Mouse (Mus musculus): ENCODE measurements at regions not wholly inside any gene's neighbourhood (a gene's known extent, or its start where the extent isn't known, plus 50 kb on each side); places are given as distances from the start of the nearest gene placed in this dataset.

DNA sequence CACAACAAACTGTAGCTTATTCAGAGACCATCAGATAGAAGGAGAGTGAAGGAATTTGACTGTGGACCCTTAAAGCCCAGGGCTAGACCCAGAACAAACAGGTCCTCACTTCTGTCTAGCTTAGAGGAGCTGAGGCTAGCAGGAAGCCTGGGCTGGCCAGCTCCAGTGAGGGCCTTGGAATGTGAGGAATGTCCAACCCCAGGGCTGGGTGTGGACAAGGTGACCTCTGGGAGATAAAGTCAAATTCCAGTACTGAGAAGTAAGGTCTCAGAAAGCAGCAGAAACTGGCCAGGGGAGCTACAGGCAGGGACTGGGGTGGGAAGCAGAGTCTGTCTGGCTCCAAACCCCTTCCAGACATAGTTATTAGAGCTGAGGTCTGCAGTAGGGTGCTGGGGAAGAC lies 51.0 kb upstream of the Ssbp3 start:
- peaks cover 9% of the 10 kb centered on the region for H3K4me1 ChIP-seq (ENCODE audit: control insufficient read depth, insufficient read depth, low read length)
- peak; percentile 77 for DNase-seq
- no peaks in the 10 kb centered on the region for H3K36me3 ChIP-seq (ENCODE audit: control insufficient read depth, insufficient read depth, low read length)
- no peak overlapping the region for H3K4me3 ChIP-seq (ENCODE audit: insufficient read depth, low read depth, low read length)
- H3K27me3 ChIP-seq (replicated peaks; ENCODE audit: control insufficient read depth, insufficient read depth, low read length) = no peaks in the 10 kb centered on the region
- no peak for TF ChIP-seq POLR2A (IDR thresholded peaks at IDR 0.05; ENCODE audit: low read depth, low read length)
- TF ChIP-seq CTCF (conservative IDR thresholded peaks at IDR 0.05; ENCODE audit: insufficient read depth, insufficient read length, low read depth, low read length) = no peak
- peak overlapping the region; percentile 45; the same call in 1 of the 2 replicates for H3K27ac ChIP-seq (ENCODE audit: insufficient read depth, low read depth, low read length)

DNA sequence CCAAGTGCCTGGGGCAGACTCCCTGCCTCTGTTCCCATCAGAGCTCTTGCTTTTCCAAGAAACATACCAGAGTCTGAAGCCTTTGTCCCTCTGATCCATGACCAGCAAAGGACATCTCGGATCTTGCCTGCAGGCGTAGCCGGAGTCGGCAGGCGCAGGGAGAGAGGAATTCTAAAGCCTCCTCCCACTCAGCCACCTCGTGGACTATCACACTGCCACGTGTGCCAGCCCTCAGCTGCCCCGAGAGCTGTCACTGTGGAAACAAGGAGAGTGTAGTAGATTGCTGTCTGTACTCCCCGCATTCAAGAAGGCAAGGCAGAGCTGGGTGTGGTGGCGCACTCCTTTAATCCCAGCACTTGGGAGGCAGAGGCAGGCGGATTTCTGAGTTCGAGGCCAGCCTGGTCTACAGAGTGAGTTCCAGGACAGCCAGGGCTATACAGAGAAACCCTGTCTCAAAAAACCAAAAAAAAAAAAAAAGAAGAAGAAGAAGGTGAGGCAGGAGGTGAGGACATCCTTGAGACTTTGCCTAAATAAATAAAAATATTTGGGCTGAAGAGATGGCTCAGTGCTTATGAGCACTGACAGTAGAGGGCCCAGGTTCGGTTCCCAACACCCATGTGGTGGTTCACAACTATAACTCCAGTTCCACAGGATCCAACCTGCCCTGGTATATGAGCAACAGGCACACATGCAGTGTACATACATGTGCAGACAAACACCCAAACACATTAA lies 52.0 kb upstream of the Ssbp3 start:
- TF ChIP-seq CTCF (conservative IDR thresholded peaks at IDR 0.05; ENCODE audit: insufficient read depth, insufficient read length, low read depth, low read length) = no peak
- TF ChIP-seq POLR2A (IDR thresholded peaks at IDR 0.05; ENCODE audit: low read depth, low read length) = no peak
- 68% methylated on average over 13 of the region's 13 CpGs for WGBS
- DNase-seq = no peak
- Histone ChIP-seq H3K27me3 (replicated peaks; ENCODE audit: control insufficient read depth, insufficient read depth, low read length) (no peaks in the 10 kb centered on the region), H3K36me3 (ENCODE audit: control insufficient read depth, insufficient read depth, low read length) (no peaks in the 10 kb centered on the region), H3K27ac (ENCODE audit: insufficient read depth, low read depth, low read length) (no peak overlapping the region), H3K4me1 (ENCODE audit: control insufficient read depth, insufficient read depth, low read length) (peaks cover 9% of the 10 kb centered on the region), H3K4me3 (ENCODE audit: insufficient read depth, low read depth, low read length) (no peak overlapping the region)

- TF ChIP-seq CTCF (conservative IDR thresholded peaks at IDR 0.05; ENCODE audit: insufficient read depth, insufficient read length, low read depth, low read length) = no peak
- no peak for TF ChIP-seq POLR2A (IDR thresholded peaks at IDR 0.05; ENCODE audit: low read depth, low read length)
- peaks cover 6% of the 10 kb centered on the region; the same call in 1 of the 2 replicates for H3K4me1 ChIP-seq (ENCODE audit: control insufficient read depth, insufficient read depth, low read length)
- WGBS = 47% methylated on average over 19 of the region's 19 CpGs
These were observed 51.0 kb upstream of the Acot11 start for GRCm38 (mm10) chr4:106855771-106856170.

DNA sequence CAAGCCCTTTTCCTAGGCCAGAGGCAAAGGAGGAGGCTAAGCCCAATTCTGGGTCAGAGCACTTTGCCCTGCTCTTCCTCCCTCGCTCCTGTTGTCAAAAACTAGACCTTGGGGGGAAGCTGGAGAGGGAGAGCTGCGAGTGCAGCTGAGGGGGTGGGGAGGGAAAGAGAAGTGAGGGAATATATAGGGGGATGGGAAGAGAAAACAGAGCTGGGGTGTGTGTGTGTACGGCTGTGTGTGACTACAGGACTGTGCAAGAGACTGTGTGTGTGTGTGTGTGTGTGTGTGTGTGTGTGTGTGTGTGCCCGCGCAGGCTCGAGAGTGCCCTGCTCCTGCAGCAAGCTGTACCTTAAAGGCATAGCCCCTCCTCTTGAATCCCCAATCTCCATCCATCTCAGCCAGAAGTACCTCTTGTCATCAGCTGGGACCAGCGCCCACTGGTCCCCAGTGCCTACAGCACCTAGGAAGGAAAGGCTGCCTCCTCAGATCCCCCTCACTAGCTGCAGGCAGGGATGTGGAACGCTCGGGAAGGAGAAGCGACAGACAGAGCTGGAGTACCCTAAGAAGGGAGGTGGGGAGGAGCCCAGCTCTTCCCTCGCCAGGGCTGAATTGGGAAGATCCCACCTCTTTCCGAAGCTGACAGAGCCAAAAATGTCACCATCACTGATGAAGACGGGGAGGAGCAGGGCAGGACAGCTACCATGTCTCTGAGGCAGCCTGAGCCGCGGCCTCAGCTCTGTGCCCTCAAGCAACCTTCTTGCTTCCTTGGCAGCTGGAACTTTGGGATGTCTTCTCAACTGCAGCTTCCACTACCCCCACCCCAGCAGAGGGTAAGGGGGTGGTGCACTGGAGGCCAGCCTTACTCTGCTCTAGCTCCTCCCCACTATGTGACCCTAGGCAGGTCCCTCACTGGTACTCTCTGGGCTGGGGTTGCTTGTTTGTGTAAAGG lies 49.8 kb upstream of the Acot11 start:
- no peaks in the 10 kb centered on the region for H3K36me3 ChIP-seq (ENCODE audit: control insufficient read depth, insufficient read depth, low read length)
- TF ChIP-seq POLR2A (IDR thresholded peaks at IDR 0.05; ENCODE audit: low read depth, low read length) (no peak), CTCF (conservative IDR thresholded peaks at IDR 0.05; ENCODE audit: insufficient read depth, insufficient read length, low read depth, low read length) (no peak)
- H3K27me3 ChIP-seq (replicated peaks; ENCODE audit: control insufficient read depth, insufficient read depth, low read length) = no peaks in the 10 kb centered on the region
- no peak overlapping the region for H3K27ac ChIP-seq (ENCODE audit: insufficient read depth, low read depth, low read length)
- no peak for DNase-seq
- WGBS = 48% methylated on average over 15 of the region's 15 CpGs
- peaks cover 4% of the 10 kb centered on the region; the same call in 1 of the 2 replicates for H3K4me1 ChIP-seq (ENCODE audit: control insufficient read depth, insufficient read depth, low read length)
- H3K4me3 ChIP-seq (ENCODE audit: insufficient read depth, low read depth, low read length) = no peak overlapping the region

More at GRCm38 (mm10) chr4:106855771-106856170, 51.0 kb upstream of the Acot11 start:
- DNase-seq = no peak
- no peak overlapping the region for H3K27ac ChIP-seq (ENCODE audit: insufficient read depth, low read depth, low read length)
- no peak overlapping the region for H3K4me3 ChIP-seq (ENCODE audit: insufficient read depth, low read depth, low read length)
- H3K36me3 ChIP-seq (ENCODE audit: control insufficient read depth, insufficient read depth, low read length) = no peaks in the 10 kb centered on the region
- no peaks in the 10 kb centered on the region for H3K27me3 ChIP-seq (replicated peaks; ENCODE audit: control insufficient read depth, insufficient read depth, low read length)

Data from kidney, adult 2 months (tissue).